Mouse (Mus musculus): Measurements from ENCODE around the gene Zfand5. TPM values are rescaled to one million over a fixed set of nuclear protein-coding genes. Genes with fewer than 3 reads are reported as not detected.

Gene Zfand5
- total RNA-seq, 2 experiments from 2014 or later: 146 to 210 TPM

DNA sequence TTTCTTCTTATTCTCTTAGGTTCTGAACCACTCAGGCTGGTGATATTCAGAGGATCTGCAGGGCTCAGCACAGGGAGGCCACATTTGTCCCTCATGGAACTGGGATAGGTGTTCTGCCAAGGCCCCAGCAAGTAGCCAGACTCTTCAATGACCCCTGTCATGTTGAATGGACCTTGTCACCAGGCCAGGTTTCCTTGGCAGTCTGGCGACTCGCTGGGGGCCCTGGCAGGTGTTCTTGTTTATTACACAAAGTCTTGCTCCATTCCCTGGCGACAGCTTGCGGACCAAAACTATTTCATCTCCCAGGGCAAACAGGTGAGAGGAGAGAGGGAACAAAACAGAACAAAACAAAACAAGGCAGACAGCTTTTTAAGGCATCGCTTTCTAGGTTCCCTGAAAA is 57.7 kb downstream of the Zfand5 start:
- DNase-seq: peak; percentile 80

GRCm38 (mm10) chr19:21330305-21331115 is 58.4 kb downstream of the Zfand5 start:
- peak; percentile 7 for DNase-seq

DNA sequence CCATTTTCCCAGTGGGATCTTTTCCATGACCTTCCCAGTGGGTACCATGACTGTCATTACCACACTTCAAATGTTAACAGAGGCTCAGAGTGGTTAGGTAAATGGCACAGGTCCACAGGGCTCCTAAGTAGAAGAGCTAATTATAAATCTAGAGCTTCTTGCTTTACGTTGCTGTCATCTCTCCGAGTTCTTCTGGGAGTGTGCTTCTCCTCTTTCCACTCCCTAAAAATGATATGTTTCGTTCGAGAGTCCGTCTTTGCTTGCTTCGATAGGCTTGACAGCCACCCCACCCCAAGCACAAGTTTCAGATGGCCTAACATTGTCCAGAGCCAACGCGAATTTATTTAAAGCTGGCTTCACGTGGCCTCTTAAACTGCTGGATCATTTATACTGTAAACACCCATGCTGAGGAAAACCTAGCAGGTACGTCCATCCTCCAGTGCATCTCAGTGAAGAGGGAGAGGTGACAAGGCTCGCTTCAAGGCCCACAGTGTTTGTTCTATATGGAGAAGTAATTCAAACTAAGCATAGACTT is 59.6 kb downstream of the Zfand5 start:
- no peak for DNase-seq

Other genes starting within 250 kb of the Zfand5 start
- 1 to 10 TPM; 5.3 to 8.4 TPM for gene Gda, start 201.2 kb downstream of the Zfand5 start, total RNA-seq (2021)